Mouse (Mus musculus) B cell, adult 2 months (primary cell): ENCODE results near the gene Sf3b2.

Experiments
- DNase-seq, 2 experiments: peaks; one replicate each; pipeline ENCODE4 v3.0.0; 2022

The Sf3b2 gene

DNA sequence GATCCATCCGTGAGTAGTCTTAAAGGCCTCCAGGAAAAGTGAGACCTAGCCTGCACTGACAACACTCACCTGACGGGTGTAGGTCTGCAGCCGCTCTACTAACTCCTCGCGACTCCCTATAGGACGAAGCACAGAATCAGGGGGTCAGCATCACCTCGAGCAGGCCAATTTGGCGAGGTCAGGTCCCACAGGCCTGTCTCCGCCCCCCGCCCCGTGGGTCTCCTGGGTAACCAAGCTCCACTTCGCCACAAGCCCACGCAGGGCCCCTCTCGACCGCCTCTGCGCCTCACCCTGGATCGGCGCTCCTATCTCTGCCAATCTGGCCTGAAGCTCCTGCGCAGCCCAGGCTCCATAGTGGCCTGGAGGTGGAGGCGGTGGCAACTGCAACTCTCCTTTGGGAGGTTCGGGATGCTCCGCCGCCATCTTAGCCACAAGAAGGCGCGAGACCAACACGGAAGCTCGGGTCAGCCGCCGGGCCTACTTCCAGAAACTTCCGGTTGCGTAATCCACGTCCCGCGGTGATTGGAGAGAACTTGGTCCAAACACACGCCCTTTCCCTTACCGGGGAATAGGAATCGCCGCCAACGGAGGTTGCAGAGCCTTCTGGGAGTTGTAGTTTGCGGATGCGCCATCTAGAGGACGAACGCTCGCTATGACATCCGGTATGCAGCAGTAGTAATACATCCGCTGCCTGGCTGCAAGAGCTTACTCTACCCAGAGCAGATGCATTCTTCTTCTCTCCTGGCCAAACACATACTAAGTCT lies at the start of gene Sf3b2:
Gene Sf3b2 (minus strand): TSS at position 484 of the 764 bp plus-strand sequence.
- peak; percentile 93 to 95 for DNase-seq

DNA sequence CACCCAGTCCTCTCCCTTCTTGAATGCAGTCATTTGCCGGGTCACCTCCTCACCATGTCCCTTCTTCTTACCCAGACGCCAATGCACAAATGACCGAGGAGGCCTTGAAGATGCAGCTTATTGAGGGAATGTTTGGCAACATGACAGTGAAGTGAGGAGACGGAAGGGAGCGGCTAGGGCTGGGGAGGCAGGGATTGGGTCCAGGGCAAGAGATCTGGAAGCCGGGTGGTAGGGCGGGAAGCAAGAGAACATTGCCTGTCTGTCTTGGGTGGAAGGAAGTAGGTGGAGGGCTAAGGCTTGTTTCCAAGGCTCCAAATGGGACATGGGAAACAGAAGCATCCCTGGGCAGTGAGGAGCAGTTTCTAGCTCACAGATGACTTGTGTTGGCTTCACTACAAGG lies 46.1 kb upstream of the Sf3b2 start:
- no peak for DNase-seq

DNA sequence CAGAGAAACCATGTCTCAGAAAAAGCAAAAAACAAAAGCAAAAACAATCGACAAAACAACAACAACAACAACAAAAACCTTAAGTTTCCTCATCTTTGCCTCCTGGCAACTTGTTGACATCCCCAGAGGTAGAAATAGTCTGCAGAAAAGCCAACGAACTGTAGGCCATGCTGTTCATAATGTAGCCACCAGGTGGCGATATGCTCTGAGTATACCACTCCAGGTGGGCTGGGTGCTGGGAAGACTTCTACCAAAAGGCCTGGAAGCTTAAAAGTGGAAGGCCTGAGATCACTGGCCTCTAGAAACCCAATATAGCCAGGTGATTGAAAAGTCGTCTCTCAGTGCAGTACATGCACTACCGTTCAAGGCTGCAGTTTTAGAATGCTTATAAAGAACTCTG lies 42.7 kb upstream of the Sf3b2 start:
- DNase-seq, result peak; percentile 82 to 84

DNA sequence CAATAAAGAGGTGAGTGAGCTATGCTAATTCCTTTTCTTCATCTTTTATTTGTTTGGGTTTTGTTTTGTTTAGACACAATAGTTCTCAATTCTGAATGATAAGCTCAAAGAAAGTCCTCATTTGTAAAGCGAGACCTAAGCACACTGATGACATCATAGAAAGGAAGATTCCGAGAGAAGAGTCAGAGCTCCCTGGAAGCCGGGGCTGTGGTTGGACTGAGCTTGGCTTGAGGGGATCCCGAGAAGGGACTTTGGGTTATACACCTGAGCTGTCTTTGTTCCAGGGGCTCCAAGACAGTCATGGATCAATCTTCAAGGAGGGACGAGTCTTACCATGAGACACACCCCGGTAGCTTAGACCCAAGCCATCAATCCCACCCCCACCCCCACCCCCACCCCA lies 40.2 kb upstream of the Sf3b2 start, which contains the start of gene Catsper1:
Gene Catsper1 (plus strand): TSS at position 301 of the 400 bp plus-strand sequence.
- DNase-seq, result no peak

DNA sequence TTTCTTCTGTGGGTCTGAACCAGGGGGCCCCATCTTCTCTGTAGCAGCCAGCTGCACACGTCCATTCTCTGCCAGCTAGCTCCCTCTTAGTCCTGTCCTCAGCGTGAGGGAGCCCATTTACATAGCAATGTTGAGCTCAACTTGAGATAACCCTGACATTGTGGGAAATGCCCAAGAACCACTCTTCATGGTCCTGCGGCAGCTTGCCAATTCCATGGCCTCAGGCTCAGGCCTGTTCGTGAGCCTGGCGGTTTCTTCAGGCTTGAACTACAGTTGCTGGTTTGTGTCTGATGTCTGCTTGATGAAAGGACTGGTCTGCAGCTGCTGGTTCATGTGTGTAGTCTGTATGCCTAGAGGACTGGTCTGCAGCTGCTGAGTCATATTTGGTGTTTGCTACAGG lies 39.5 kb upstream of the Sf3b2 start:
- no peak for DNase-seq

DNA sequence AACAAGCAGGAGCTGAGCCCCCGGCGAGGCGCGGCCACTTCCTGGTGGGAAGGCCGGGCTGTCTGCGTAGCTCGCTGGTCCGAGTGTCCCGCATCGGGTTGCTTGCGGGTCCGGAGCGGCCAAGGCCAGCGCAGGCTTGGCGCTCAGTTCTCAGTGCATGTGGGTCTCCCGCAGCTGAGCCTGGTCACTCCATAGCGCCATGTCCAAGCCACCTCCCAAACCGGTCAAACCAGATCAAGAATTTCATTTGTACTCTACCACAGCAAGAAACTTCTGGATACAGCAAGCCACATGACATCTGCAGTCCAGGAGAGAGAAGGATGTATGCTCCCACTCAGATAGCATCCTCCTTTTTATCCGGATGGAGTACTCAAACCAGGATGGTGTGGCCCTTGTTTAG lies 32.7 kb upstream of the Sf3b2 start:
- DNase-seq, result no peak

DNA sequence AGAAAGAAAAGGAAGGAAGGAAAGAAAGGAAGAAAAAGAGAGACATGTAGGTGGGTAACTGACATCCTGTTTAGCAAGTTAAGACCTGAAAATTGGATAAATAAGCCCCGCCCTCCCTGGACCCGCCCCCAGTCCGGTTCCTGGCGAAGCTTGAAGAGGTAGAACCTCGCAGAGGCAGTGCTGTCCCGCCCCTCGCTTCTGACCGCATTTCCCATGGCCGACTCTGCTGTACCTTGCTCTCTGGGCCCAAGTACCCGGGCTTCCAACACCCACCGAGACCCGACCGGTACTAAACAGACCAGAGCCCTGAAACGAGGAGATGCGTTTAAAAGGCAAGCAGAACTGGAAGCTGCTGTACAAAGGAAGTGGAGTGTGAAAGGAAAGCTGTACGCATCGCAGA lies 28.5 kb upstream of the Sf3b2 start:
- peak; percentile 43 to 49 for DNase-seq

DNA sequence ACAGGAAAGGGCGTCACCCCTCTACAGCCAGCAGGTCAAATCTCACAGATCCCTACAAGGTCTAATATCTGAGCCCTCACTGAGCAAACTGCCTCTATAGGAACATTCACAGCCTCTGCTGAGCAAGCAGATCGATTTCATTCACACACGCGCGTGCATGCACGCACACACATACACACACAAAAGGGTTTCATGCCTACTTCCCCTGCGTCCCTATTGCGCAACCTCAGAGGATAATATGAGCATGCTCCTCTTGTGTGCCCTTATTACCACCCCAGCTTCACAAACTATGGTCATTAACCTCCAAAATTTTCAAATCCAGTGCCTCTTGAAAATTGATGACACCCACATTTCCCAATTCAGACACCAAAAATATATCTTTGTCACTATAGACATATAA lies 17.9 kb upstream of the Sf3b2 start:
- DNase-seq, result no peak

DNA sequence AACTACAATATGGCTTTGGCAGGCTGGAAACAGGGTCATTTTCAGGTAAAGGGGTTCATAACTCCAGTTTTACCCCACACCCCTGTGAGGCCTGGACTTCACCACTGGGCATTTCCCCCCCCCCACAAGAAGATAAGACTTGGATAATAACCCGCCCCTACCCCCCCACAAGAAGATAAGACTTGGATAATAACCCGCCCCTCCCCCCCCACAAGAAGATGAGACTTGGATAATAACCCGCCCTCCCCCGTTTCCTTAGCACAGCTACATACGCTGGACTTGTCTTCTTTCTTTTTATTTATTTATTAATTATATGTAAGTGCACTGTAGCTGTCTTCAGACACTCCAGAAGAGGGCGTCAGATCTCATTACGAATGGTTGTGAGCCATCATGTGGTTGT lies 13.8 kb upstream of the Sf3b2 start:
- no peak for DNase-seq

DNA sequence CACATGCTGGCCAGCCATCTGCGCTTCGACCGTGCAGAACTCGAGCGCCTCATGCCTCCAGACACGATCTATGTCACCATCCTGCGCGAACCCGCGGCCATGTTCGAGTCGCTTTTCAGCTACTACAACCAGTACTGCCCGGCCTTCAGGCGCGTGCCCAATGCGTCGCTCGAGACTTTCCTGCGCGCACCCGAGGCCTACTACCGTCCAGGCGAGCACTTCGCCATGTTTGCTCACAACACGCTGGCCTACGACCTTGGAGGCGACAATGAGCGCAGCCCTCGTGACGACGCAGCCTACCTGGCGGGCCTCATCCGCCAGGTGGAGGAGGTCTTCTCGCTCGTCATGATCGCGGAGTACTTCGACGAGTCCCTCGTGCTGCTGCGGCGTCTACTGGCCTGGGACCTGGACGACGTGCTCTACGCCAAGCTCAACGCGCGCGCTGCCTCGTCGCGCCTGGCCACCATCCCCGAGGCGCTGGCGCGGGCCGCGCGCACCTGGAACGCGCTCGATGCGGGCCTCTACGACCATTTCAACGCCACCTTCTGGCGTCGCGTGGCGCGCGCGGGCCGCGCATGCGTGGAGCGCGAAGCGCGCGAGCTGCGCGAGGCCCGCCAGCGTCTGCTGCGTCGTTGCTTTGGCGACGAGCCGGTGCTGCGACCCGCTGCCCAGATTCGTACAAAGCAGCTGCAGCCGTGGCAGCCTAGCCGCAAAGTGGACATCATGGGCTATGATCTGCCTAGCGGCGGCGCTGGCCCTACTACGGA lies 11.9 kb upstream of the Sf3b2 start:
- peak in 1 of 2 experiments; percentile 22 for DNase-seq

DNA sequence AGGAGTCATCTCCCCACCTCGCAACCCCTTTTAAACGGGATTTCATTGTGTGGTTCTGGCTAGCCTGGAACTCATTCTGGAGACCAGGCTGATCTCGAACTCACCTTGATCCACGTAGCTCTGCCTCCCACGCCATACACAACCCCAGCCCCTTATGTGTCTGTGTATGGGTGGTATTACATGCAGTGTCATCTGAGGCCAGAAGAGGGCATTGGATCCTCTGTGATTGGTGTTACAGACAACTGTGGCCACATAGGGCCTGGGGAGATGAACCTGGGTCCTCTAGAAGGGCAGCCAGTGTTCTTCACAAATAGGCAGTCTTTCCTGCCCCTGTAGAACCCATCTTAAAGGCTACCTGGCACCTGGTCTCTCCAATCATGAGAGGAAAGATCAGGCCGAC lies 11.0 kb upstream of the Sf3b2 start:
- no peak for DNase-seq

DNA sequence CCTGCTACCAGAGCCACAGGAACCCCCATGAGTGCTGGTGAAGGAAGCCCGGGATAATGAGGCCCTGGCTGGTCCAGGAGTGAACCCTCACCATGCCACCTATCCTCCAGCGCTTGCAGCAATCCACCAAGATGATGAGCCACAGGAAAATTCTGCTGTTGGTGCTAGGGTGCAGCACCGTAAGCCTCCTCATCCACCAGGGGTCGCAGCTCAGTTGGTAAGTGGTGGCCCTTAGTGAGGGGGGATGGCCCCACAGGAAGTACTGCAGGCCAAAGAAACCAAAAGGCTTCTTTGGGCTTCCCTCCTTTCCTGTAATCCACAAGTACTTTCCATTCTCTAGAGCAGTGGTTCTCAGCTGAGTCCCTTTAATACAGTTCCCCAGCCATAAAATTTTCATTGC lies 7.2 kb upstream of the Sf3b2 start:
- DNase-seq, result peak; percentile 81 to 85

DNA sequence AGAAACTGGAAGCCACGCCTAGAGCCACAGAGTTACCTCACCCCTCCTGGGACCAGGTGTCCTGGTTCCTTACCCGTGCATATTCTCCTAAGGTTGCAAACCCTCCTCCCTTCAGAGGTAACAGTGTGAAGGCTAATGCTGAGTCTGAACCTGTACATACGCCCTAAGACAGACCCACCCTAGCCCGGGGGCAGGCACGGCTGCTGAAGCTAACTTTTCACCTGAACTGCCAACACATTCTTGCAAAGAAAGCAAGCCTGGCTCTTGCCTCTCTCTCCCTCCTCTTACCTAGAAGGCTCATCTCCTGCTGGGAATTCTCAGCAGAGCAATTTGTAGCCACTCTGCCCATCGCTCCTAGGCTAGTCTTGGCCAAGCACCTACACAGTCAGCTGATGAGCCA lies 5.3 kb upstream of the Sf3b2 start:
- no peak for DNase-seq

DNA sequence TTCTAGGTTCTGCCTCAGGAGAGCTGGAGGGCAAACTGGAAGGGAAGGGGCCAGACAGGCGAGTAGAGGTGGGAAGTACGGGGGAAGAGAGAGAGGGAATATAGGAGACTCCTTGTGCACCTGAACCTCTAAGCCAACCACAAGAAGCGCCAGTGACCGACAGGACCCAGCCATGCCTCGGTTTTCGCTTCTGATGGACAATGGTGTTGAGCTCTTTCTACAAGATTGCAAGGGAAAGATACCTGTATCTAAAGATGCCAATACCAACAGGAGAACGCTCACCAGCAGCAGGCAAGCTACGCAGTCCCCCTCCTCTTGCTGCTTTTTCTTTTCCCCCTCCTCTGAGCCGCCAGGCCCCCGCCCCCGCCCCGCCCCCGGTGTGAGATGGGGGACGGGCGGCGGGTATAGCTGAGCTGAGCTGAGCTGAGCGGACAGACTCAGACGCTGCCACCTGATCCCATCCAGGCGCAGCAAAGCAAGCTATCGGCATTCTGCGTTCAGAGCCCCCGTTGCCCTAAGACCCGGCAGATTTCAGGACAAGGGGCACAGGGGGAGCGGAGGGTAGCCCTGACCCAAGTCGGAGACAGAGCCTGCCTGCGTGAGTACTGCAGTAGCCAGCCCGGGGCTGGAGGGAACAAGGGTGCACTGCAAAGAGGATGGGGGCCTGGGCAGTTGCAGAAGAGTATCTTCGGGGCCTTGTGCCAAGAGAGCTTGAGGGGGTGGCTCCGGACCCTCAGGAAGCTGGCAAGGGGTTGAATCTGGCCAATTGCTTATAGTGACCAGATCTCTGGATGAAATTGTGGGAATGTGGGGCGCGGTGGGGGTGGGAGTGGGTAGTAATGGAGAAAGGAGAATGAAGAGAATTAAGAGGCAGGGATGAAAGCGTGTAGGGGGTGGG lies 2.9 kb upstream of the Sf3b2 start, which contains the start of gene Gal3st3:
Gene Gal3st3 (plus strand): TSS at position 429 of the 898 bp plus-strand sequence.
- no peak for DNase-seq

DNA sequence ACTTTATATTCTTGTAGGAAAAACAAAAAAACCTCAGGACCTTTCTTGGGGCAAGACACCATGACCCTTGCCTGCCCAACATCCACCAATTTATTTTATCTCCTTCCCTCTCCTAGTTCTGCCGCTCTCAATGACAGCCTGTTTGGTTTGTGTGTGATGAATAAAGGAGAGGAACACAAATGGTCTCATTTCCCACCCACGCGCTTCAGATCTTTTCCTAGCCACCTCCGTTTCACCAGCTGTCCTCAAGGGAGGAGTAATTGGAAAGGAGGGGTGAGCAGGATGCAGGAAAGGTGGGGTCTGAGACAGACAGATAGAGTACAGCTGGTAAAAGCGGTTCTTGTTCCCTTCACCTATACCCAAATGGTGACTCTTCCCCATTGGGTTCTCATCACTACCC lies 1.4 kb upstream of the Sf3b2 start:
- DNase-seq, result no peak

DNA sequence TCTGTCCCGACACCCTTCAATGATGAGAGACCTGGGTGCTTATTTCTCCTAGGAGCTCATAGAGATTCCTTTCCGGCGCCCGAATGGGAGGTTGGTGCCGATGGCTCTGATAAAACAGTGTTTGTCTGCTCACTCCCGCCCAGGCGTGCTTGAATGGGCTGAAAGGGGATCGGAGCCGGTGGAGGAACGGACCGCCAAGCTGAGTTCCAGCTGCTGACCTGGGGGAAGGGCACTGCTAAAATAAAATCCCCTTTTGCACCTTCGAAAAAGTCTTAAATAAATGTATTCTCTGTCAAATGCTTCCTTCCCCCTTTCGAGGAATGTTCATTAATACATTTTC lies 451 bp upstream of the Sf3b2 start:
- no peak for DNase-seq

DNA sequence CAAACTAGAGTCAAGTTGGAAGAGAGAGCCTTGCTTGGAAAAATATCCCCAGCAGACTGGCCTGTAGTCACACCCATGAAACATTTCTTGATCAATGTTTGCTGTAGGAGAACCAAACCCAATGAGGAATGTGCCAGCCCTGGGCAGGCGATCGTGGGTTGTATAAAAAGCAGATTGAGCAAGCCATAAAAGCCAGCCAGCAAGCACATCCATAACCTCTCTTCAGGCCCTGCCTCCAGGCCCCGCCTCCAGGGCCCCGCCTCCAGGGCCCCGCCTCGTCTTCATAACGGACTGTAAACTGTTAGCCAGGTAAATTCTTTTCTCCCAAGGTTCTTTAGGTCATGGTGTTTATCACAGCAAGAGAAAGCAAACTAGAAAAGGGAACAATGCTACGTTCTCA lies 16.9 kb downstream of the Sf3b2 start:
- DNase-seq, result no peak

DNA sequence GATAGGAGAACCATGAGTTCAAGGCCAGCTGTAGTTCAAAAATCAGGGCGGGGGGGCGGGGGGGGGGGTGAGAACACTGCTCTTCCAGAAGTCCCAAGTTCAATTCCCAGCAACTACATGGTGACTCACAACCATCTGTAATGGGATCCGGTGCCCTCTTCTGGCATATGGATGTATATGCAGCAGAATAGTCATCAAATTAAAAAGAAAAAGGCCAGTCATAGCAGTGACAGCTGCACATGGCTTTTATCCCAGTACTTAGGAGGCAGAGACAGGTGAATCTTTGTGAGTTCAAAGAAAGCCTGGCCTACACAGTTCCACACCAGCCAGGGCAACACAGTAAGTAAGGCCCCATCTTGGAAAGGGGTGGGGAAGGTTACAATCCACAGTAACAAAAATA lies 18.1 kb downstream of the Sf3b2 start:
- peak; percentile 29 to 52 for DNase-seq

DNA sequence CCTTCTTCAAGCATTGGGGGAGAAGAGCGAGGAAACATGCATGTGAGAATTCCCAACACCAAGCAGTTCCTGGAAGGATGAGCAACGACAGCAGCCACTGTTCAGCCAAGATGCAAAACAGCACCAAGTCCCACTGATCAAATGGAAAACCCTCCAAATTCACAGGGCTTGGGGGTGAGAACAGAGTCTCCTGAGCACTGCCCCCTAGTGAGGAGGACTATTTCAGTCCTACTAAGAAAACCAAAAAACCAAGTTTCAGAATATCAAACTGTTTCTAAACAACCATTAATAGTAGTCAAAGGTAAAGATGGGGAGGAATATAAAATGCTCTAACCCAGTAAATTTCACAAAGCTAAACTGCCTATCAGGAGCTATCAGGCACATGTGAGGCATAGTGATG lies 18.7 kb downstream of the Sf3b2 start:
- no peak for DNase-seq

DNA sequence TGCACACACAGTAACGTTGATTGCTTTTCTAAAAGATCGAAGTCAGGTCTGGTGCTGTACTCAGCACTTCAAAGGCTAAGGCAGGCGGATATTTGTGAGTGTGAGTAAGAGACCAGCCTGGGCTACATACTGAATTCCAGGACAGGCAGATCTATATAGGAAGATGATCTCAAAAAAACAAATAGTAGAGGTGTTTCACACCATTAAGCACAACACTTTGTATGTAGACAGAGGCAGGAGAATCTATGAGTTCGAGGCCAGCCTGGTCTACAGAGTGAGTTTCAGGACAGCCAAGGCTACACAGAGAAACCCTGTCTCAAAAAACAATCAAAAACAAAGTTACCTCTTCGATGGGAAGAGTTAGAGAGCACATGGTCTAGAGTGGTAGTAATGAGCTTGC lies 19.5 kb downstream of the Sf3b2 start:
- DNase-seq, result no peak

DNA sequence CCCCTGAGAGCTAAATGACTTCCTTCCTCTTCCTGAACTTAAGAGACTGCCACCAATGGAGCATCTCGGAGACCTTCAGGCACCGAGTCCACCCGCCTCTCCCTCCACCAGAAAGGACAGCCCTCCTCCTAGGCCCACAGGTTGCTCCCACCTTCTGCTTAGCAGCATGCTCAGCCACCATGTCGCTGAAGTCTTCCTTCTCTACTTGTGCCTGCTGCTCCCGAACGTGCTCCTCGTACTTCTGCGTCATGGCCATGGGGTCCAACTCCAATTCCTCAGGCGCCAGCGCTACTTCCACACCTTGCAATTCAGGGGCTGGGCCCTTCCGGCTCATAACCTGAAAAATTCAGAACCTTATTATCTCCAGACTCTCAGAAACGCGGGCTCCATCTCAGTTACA lies 20.6 kb downstream of the Sf3b2 start:
- DNase-seq, result no peak

DNA sequence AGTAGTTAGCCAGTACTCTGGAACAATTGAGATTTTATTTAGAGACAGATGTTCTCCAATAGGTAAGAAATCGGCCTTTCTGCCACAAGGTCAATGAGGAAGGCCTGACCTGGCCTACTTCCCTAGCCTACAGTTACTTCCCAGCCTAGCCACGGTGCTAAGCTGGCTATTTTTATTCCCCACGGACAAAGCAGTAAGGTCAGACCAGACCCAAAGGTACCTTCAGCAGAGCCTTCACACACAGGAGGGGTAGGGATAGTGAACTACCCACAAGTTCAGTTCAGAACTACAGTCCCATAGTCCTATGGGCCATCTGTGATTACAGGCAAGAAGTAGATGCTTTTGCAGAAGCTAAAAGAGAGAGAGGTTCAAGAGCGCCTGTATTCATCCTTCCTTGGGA lies 21.3 kb downstream of the Sf3b2 start:
- no peak for DNase-seq
